In genomic region chr11:117790286-117790685, GRCm38 (mm10) we compare ENCODE assay signal across 8 mouse cellular contexts. TPM values are rescaled to one million over a fixed set of nuclear protein-coding genes. Genes with fewer than 3 reads are reported as not detected.
A peak's percentile ranks its signal among the peaks of the same experiment; 100 is the strongest.
DNase-seq lines count a peak whose midpoint lies in the region; ATAC-seq and TF ChIP-seq lines count a peak whose summit lies in the region.

No protein-coding gene starts in this region.

- no peaks in the 10 kb centered on the region for H3K9me3 ChIP-seq in ES-Bruce4 (replicated peaks; ENCODE audit: control insufficient read depth, insufficient read depth, low read length, poor library complexity, severe bottlenecking)
- H3K9me3 ChIP-seq in forebrain, embryonic 13.5 days (replicated peaks) = no peaks in the 10 kb centered on the region
- H3K9me3 ChIP-seq in hindbrain, embryonic 10.5 days = no peaks in the 10 kb centered on the region

- DNase-seq in adrenal gland, adult 2 months = peak; percentile 75
- DNase-seq in hindbrain, embryonic 10.5 days (ENCODE audit: low spot score) = peak; percentile 79
- peak; percentile 57 for DNase-seq in layer of hippocampus, adult 9-11 months
- peak; percentile 87 for DNase-seq in lung, postnatal 36 days
- peak; percentile 64 to 76 for DNase-seq in spleen, adult 18-20 months

- TF ChIP-seq EP300 in ES-Bruce4 (IDR thresholded peaks at IDR 0.05; ENCODE audit: insufficient read depth, low read depth, low read length) = 0 out of 2 replicates have a peak, but pooled peaks have one; percentile 7

- peaks cover 3% of the 10 kb centered on the region for H3K4me1 ChIP-seq in ES-Bruce4 (ENCODE audit: control insufficient read depth, insufficient read depth, low read length)
- peaks cover 6% of the 10 kb centered on the region; the same call in 1 of the 2 replicates for H3K4me1 ChIP-seq in forebrain, embryonic 13.5 days
- H3K4me1 ChIP-seq in hindbrain, embryonic 10.5 days (replicated peaks) = peaks cover 27% of the 10 kb centered on the region

- 4% methylated on average over 14 of the region's 14 CpGs for WGBS in forebrain, embryonic 13.5 days
- 4% methylated on average over 14 of the region's 14 CpGs for WGBS in hindbrain, embryonic 10.5 days

- no peak for TF ChIP-seq POLR2A in ES-Bruce4 (IDR thresholded peaks at IDR 0.05; ENCODE audit: insufficient read depth, low read length)

- no peak overlapping the region for H3K9ac ChIP-seq in ES-Bruce4 (ENCODE audit: low read depth, poor library complexity, severe bottlenecking)
- H3K9ac ChIP-seq in forebrain, embryonic 13.5 days = no peak overlapping the region

- peak overlapping the region; percentile 40 for H3K4me2 ChIP-seq in forebrain, embryonic 13.5 days

- no peak overlapping the region for H3K27ac ChIP-seq in ES-Bruce4 (ENCODE audit: insufficient read depth, low read length)
- H3K27ac ChIP-seq in forebrain, embryonic 13.5 days = no peak overlapping the region
- H3K27ac ChIP-seq in hindbrain, embryonic 10.5 days = peak overlapping the region; percentile 53; the same call in 1 of the 2 replicates

- no peaks in the 10 kb centered on the region for H3K36me3 ChIP-seq in ES-Bruce4 (ENCODE audit: control insufficient read depth, insufficient read depth, low read length, poor library complexity, severe bottlenecking)
- no peaks in the 10 kb centered on the region for H3K36me3 ChIP-seq in forebrain, embryonic 13.5 days (ENCODE audit: poor library complexity, severe bottlenecking)
- H3K36me3 ChIP-seq in hindbrain, embryonic 10.5 days = no peaks in the 10 kb centered on the region

- TF ChIP-seq CTCF in ES-Bruce4 (IDR thresholded peaks at IDR 0.05; ENCODE audit: low read depth, low read length) = peak; percentile 86

- no peaks in the 10 kb centered on the region for H3K27me3 ChIP-seq in ES-Bruce4 (ENCODE audit: control insufficient read depth, insufficient read depth, low read length, poor library complexity, severe bottlenecking)
- peaks cover 24% of the 10 kb centered on the region for H3K27me3 ChIP-seq in forebrain, embryonic 13.5 days
- peaks cover 42% of the 10 kb centered on the region for H3K27me3 ChIP-seq in hindbrain, embryonic 10.5 days (ENCODE audit: insufficient read depth, poor library complexity, severe bottlenecking)

- ATAC-seq in forebrain, embryonic 13.5 days = peak; percentile 19; the same call in 1 of the 2 replicates
- no peak for ATAC-seq in inflammation-experienced regulatory T-cells, adult 6 months

- peak overlapping the region; percentile 41 for H3K4me3 ChIP-seq in ES-Bruce4 (ENCODE audit: low read depth, low read length)
- no peak overlapping the region for H3K4me3 ChIP-seq in forebrain, embryonic 13.5 days
- peak overlapping the region; percentile 28 for H3K4me3 ChIP-seq in hindbrain, embryonic 10.5 days

RNA-seq across cellular contexts. Expression of gene 6030468B19Rik, which starts 7.2 kb away (rescaled TPM):
- polyA plus RNA-seq in ES-Bruce4 (2011; ENCODE audit: insufficient read depth, insufficient read length, low read depth, missing spikeins) = not detected in 2 replicates
- total RNA-seq in adrenal gland, adult 2 months (2021) = not detected
- not detected in 2 replicates for polyA plus RNA-seq in adrenal gland, adult 2 months (2012; rRNA removed)
- polyA plus RNA-seq in forebrain, embryonic 13.5 days (2015; fragmentation: Nextera tagmentation; extraction: Ambion mirVana) = not detected in 2 replicates
- polyA plus RNA-seq in hindbrain, embryonic 10.5 days (2016; fragmentation: Nextera tagmentation; extraction: Ambion mirVana) = 1.2 and 2.2 TPM in 2 replicates
- 1 to 10 TPM in 2 of 3 experiments, under 1 TPM in 1; 0.57 to 1.3 (median 1.3) TPM for polyA plus RNA-seq in inflammation-experienced regulatory T-cells, adult 6 months (2017; shearing (Covaris generic))

RNA-seq across cellular contexts. Expression of gene Tmc6, which starts 8.3 kb away (rescaled TPM):
- polyA plus RNA-seq in ES-Bruce4 (2011; ENCODE audit: insufficient read depth, insufficient read length, low read depth, missing spikeins) = 12.3 and 16.4 TPM in 2 replicates
- 10 to 100 TPM; 22.3 to 28.5 TPM for total RNA-seq in adrenal gland, adult 2 months (2021)
- polyA plus RNA-seq in adrenal gland, adult 2 months (2012; rRNA removed) = 45.1 and 47.7 TPM in 2 replicates
- 1.8 and 2.1 TPM in 2 replicates for polyA plus RNA-seq in forebrain, embryonic 13.5 days (2015; fragmentation: Nextera tagmentation; extraction: Ambion mirVana)
- polyA plus RNA-seq in hindbrain, embryonic 10.5 days (2016; fragmentation: Nextera tagmentation; extraction: Ambion mirVana) = 13.3 and 17.9 TPM in 2 replicates
- 100 to 1,000 TPM in 2 of 3 experiments, 10 to 100 TPM in 1; 90.7 to 159 (median 116) TPM for polyA plus RNA-seq in inflammation-experienced regulatory T-cells, adult 6 months (2017; shearing (Covaris generic))

RNA-seq across cellular contexts. Expression of gene Tmc8, which starts 8.4 kb away (rescaled TPM):
- 3.1 and 5.3 TPM in 2 replicates for polyA plus RNA-seq in ES-Bruce4 (2011; ENCODE audit: insufficient read depth, insufficient read length, low read depth, missing spikeins)
- 1 to 10 TPM; 2.3 to 3.1 TPM for total RNA-seq in adrenal gland, adult 2 months (2021)
- 12.3 and 13.8 TPM in 2 replicates for polyA plus RNA-seq in adrenal gland, adult 2 months (2012; rRNA removed)
- 0.45 and 0.52 TPM in 2 replicates for polyA plus RNA-seq in forebrain, embryonic 13.5 days (2015; fragmentation: Nextera tagmentation; extraction: Ambion mirVana)
- 1.5 TPM in 2 replicates for polyA plus RNA-seq in hindbrain, embryonic 10.5 days (2016; fragmentation: Nextera tagmentation; extraction: Ambion mirVana)
- polyA plus RNA-seq in inflammation-experienced regulatory T-cells, adult 6 months (2017; shearing (Covaris generic)) = 10 to 100 TPM; 32.9 to 40.0 (median 39.0) TPM

RNA-seq across cellular contexts. Expression of gene Gm20708, which starts 19.2 kb away (rescaled TPM):
- 1.4 and 2.1 TPM in 2 replicates for polyA plus RNA-seq in ES-Bruce4 (2011; ENCODE audit: insufficient read depth, insufficient read length, low read depth, missing spikeins)
- total RNA-seq in adrenal gland, adult 2 months (2021) = 1 to 10 TPM in 1 of 2 experiments, under 1 TPM in 1; 0.59 to 1.0 TPM
- polyA plus RNA-seq in adrenal gland, adult 2 months (2012; rRNA removed) = 0.08 TPM in 1 of 2 replicates, not detected in the other
- 0.36 and 0.49 TPM in 2 replicates for polyA plus RNA-seq in forebrain, embryonic 13.5 days (2015; fragmentation: Nextera tagmentation; extraction: Ambion mirVana)
- polyA plus RNA-seq in hindbrain, embryonic 10.5 days (2016; fragmentation: Nextera tagmentation; extraction: Ambion mirVana) = 0.30 and 0.31 TPM in 2 replicates
- polyA plus RNA-seq in inflammation-experienced regulatory T-cells, adult 6 months (2017; shearing (Covaris generic)) = 1 to 10 TPM; 3.1 to 5.0 (median 4.9) TPM

RNA-seq across cellular contexts. Expression of gene Syngr2, which starts 19.2 kb away (rescaled TPM):
- 49.1 and 51.9 TPM in 2 replicates for polyA plus RNA-seq in ES-Bruce4 (2011; ENCODE audit: insufficient read depth, insufficient read length, low read depth, missing spikeins)
- total RNA-seq in adrenal gland, adult 2 months (2021) = 10 to 100 TPM; 77.3 to 95.7 TPM
- 171 and 220 TPM in 2 replicates for polyA plus RNA-seq in adrenal gland, adult 2 months (2012; rRNA removed)
- 15.9 and 17.4 TPM in 2 replicates for polyA plus RNA-seq in forebrain, embryonic 13.5 days (2015; fragmentation: Nextera tagmentation; extraction: Ambion mirVana)
- polyA plus RNA-seq in hindbrain, embryonic 10.5 days (2016; fragmentation: Nextera tagmentation; extraction: Ambion mirVana) = 33.7 and 42.3 TPM in 2 replicates
- polyA plus RNA-seq in inflammation-experienced regulatory T-cells, adult 6 months (2017; shearing (Covaris generic)) = 100 to 1,000 TPM in 1 of 3 experiments, 10 to 100 TPM in 2; 86.3 to 118 (median 89.8) TPM
